In the genomic region with DNA sequence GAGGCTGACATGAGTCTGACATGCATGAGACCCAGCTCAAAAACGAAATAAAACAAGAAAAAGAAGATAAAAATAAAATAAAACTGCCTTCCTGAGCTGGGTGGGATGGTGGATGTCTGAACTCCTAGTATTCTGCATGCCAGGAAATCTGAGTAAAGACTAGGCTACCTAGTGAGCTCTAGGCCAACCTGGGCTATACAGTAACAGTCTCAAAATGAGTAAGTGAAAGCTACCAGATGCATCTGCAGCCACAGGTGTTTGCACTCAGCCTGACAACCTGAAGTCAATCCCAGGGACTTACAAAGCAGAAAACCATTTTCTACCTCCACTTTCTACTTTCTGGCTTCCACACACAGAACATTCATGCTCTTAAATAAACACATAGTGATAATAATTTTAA, we compare ENCODE assay signal across 16 mouse cellular contexts.
"Had no signal": no experiment of that assay in that cellular context is flagged by ENCODE, and none has a peak within 500 bp of the region (broad histone marks: within the 10 kb centered on the region; RNA-seq: fewer than 3 reads in every experiment).

No protein-coding gene starts in this region.

- H3K4me3 ChIP-seq: neural tube, embryonic 13.5 days; neural tube, embryonic 15.5 days; stomach, embryonic 15.5 days had no signal

- H3K4me2 ChIP-seq: neural tube, embryonic 13.5 days; neural tube, embryonic 15.5 days; stomach, embryonic 15.5 days had no signal

- H3K27ac ChIP-seq: neural tube, embryonic 13.5 days; neural tube, embryonic 15.5 days; stomach, embryonic 15.5 days; stomach, postnatal 0 days had no signal

- H3K9me3 ChIP-seq: neural tube, embryonic 13.5 days; neural tube, embryonic 15.5 days; stomach, embryonic 15.5 days had no signal

- H3K27me3 ChIP-seq: neural tube, embryonic 13.5 days; neural tube, embryonic 15.5 days; stomach, embryonic 15.5 days had no signal

- DNase-seq: retina, postnatal 1 day; right cerebral cortex, adult 18-20 months; right cerebral cortex, postnatal 14 days; right cerebral cortex, postnatal 25 days; right cerebral cortex, postnatal 4 days; spleen, adult 18-20 months; thymus, adult 18-20 months; thymus, adult 2 months; thymus, postnatal 14 days; thymus, postnatal 25 days; thymus, postnatal 36 days; thymus, postnatal 4 days had no signal

- H3K4me1 ChIP-seq: neural tube, embryonic 13.5 days; neural tube, embryonic 15.5 days; stomach, embryonic 15.5 days had no signal

- H3K9ac ChIP-seq: neural tube, embryonic 13.5 days; neural tube, embryonic 15.5 days; stomach, embryonic 15.5 days had no signal
